Mouse (Mus musculus) lung, postnatal 14 days (tissue): Measurements from ENCODE around the gene Gm17018.

Experiments
- DNase-seq: peaks from one replicate; pipeline ENCODE4 v3.0.0; 2021

Gm17018 gene

DNA sequence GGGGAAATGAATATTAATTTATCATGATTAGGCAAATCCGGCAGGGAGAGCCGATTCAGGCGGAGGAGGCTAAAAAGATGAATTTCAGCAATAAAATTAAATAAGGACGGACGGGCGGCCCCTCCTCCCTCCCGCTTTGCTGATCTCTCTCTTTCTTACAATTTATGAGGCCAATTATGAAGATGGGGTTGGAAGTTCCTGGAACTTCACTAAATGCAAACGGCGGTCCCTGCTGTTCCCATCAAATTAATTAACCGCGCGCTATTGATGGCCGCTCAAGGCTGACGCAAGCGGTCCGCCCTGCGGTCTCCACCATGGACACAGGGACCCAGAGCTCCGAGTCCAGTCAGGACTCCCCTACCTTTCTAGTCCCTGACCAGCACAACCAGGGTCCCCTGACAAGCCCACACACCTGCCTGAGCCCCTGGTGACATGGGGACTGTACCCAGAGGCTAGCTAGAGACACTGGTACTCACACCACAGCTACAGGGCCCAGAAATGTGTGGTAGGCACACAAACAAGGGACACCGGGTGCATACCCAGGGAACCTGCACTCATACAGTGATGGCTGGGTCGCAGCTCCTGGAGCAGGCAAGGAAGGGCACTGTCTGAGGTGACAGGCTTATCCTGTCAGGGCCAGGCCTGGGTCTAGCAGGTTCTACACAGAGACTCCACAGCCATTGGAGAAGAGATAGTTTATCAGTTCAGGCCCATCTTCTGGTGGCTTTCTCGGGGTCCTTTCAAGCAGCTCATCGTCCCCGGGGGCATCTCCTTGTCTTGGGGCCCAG is 11.1 kb upstream of the Gm17018 start:
- no peak for DNase-seq

DNA sequence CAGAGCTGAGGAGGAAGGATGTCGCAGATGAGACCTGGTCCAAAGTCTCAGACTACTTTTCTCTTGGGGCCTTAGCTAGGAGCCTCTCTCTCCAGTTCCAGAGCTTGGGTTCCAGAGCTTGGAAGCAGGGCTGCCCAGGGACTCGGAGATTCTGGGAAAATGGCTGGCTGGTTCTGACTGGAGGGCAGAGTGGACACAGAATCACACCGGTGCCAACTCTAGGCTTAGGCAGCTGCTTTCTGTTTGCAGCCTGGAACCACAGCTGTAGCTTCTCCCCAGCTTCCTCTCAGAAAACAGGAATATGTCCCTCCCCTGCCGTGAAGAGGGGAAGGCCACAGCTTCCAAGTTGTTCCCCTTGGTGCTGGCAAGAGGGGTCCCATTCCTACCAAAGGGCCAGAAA is 10.5 kb upstream of the Gm17018 start:
- DNase-seq = no peak

DNA sequence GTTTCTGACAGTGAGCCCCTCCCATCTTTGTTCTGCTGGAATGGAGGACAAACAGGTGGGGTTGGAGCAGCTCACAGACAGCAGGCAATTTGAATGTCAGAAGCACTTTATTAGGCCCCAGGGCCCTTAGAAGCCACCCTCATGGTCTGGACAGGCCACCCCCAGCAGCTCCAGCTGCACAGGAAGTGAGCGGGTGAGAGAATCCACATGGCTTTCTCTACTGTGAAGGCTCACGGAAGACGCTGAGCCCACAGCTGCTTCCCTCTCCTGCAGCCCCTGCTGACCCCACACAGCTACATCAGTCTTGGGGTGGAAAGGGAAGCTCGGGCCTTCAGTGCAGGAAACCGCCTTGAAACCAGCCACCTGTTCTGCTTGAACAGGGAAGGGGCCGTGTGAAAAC is 8.2 kb upstream of the Gm17018 start:
- DNase-seq = no peak

- DNase-seq = no peak
Measured at GRCm38 (mm10) chr19:45554136-45554535, 6.3 kb upstream of the Gm17018 start.

DNA sequence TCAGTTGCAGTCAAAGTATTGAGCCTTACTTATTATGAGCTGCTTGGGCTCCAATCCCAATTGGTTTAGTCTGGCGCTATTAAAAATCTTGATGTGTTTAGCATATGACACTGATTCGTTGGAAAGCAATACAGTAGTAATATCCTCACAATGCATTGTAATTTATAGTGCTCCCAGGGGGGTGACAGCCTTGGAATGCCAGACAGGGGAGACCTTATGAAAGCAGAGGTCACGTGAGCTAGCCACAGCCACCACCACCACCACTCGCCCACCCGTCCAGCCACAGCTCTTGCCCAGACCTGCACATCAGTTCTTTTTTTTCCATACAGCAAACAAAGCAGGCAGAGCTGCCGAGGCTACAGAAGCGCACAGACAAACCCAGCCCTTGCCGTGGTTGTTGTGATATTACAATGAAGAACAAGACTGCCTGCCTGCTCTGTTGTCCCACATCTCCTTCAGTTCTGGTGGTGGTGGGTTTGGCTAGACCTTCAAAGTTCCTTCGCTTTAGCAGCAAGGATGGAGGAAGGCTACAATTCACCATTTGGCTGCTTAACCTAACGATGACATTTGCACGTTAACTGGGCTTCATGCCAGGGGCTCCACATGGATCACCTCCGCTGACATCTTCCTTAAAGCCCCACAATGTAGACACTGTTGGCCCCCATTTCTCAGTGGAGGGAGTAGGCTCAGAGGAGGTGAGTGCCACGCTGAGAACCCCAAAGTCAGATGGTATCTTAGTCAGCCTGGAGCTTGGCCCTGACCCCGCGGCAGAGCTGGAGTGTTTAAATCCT is 5.7 kb downstream of the Gm17018 start:
- no peak for DNase-seq

GRCm38 (mm10) chr19:45567367-45567766 is 7.0 kb downstream of the Gm17018 start:
- no peak for DNase-seq

GRCm38 (mm10) chr19:45573033-45573432 is 12.6 kb downstream of the Gm17018 start:
- DNase-seq = no peak

DNA sequence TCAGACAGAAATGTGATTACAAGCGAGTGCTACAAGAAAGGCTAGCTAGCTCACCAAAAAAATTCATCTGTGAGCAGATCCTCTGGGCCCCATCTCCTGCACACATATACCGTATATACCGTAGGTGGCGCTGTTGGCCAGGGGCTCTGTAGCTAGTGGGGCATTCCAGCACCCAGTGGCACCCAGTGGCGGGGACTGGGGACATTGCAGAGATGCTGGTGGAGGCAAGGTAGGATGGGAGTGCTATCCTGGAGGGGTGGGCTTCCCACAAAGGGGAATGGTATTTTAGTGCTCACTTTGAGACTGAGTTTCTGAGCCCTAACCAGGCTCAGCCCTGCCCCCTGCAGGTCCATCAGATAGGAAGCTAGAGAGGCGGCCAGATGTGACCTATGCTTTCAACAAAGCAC is 13.4 kb downstream of the Gm17018 start:
- peak; percentile 86 for DNase-seq

DNA sequence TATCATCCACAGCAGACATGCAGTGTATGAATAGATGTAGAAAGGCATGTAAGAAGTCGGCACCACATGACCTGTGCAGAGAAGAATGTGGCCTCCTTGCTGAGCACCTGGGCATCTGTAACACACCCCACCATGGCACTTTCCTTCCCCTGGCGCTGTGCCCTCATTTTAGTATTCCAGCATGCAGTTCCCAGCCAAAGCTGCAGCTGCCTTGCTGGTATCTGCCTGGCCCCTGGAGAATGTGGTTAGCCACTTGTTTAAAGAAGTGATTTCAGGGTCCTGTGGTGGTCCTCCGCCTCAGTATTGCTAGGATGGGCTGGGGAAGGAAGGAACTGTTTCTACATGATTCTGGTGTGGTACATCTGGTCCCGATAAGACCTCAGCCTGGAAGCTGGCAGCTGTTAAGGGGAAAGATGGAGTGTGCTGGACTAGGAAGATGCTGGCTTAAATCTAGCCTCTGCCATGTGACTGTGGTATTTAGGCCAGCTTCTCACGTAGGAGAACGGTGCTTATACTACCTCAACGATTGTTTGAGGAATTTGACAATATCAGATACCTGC is 14.0 kb downstream of the Gm17018 start:
- no peak for DNase-seq

DNA sequence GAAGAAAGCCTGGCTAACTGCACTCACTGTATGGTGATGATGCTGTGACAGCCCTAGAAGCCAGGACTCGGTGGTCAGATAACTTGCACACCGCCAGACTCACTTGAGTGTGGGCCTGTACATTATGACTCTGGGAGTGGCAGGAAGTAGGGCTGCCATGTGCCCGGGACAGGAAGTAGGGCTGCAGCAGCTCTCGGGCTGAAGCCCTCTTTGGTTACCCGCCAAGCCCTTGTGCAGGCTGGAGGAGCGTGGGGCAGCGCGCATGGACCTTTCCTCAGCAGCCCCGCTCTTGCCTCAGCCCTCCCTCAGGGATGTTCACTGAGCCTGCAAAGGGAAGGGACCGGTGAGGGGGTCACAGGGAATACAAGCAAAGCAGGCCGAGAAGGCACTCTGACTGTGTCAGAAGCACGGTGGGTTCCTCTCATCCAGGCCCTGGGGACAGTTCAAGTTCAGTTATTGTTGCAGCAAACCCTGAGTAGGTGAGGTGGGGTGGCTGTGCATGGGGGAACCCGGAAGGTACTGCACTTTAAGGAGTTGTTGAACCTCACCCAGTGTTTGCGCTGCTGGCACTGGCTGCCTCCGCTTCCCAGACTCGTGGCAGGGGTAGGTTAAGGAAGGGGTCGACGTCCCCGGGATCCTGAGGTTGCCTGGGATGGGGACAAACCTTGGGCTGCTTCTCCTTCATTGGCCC is 14.7 kb downstream of the Gm17018 start:
- peak; percentile 46 for DNase-seq

DNA sequence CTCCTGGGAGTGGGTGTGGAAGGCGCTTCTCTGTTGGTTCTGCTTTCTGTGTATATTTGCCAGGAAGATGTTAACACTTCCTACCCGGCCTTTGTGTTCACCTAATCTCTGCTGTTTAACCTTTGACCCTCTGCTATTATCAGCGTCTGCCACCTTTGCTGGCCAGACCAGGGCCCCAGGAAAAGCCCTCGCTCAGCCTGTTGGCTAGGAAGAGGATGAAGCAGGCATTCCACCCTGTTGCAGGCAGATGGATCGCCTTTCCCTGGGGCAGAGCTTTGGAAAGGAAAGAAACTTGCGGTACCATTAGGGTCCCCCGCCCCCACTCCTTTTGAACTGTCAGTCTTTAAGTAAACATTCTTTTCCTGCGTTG is 15.2 kb downstream of the Gm17018 start:
- DNase-seq = no peak

GRCm38 (mm10) chr19:45577141-45577750 is 16.8 kb downstream of the Gm17018 start:
- DNase-seq = no peak

DNA sequence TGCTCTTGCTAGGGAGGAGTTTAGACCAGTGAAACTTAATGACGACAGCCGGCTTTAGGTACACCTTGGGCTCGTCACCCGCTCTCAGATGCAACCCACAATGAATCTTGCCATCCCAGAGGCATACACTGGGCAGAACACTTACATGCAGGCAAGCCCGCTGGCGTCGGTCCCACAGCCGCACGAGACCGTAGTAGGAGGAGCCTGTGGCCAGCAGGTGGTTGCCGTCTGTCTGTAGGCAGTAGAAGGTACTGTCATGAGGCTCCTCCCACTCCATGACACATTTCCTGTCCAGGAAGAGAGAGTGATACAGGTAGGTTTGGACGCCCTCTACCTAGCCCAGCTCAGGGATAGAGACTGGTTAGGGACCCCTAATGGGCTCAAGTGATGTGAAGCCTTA is 18.6 kb downstream of the Gm17018 start:
- no peak for DNase-seq

GRCm38 (mm10) chr19:45579416-45579815 is 19.0 kb downstream of the Gm17018 start:
- DNase-seq = no peak

- no peak for DNase-seq
Measured at GRCm38 (mm10) chr19:45580235-45580634, 19.8 kb downstream of the Gm17018 start.

DNA sequence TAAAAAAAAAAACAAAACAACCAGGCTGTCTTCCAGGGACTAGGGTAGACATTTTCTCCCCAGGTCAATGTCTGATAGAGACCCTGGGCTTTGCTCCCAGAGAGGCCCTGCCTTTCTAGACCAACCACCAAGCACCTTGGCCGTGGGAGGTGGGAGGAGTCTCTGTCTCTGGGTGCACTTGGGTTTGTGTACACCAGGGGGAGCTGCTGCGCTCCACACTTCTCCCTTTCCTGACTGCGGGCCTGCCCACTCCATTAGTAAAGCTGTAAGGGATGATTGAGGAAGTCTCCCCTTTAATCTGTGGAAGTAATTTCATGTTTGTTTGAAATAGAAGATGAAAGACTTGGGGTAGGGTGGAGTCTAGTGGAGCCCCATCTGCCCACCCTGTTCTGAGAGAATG is 20.8 kb downstream of the Gm17018 start:
- peak; percentile 62 for DNase-seq

DNA sequence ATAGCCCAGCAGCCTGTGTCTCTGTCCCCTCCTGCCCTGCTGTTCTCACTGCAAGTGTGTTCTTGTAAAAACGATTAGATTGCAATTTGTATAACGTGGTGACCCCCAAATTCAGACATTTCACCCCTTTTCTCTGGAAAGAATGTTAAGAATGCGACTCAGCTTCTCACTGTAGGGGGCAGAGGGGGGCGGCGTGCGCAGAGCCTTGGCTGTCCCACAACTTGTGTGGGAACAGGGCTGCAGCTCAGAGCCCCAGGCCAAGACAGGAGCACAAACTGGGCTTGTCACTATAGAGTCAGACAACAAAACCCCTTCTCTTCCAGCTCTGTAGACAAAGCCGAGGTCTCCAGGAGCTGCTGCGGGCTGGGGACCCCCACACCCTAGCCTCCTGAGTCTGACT is 21.7 kb downstream of the Gm17018 start:
- DNase-seq = no peak

- no peak for DNase-seq
Measured at GRCm38 (mm10) chr19:45583136-45583535, 22.7 kb downstream of the Gm17018 start.

DNA sequence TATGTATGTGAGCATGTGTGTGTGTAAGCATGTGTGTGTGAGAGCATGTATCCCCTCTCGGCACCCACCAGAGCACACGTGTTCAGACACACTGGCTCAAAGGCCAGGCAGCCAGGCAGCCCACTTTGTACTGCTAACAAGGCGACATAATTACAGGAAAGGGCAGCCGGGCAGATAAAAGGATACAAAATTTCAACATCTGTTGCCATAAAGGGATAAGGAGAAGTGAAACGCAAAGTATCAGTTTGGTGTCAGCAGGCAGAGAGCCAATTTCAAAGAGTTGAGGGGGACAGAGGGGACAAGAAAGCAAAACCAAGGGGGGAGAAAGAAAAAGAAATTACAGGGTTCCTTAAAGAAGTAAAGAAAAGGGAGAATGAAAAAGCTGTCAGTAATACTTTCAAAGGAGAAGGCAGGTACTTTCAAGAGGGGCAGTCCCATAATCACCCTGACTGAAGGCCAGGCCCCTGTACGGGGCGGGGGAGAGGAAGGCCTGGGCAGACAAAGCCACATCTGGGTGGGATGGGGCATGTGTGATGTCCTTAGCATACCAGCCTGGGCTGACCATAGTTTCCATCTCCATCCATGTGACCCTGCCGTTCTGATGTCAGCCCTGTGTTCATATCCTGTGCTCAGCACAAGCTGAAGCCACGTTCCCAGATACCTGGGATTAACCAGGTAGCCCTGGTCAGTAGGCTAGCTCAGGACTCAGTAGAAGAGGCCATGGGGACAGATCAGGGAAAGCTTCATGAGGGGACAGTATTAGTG is 24.6 kb downstream of the Gm17018 start:
- no peak for DNase-seq

DNA sequence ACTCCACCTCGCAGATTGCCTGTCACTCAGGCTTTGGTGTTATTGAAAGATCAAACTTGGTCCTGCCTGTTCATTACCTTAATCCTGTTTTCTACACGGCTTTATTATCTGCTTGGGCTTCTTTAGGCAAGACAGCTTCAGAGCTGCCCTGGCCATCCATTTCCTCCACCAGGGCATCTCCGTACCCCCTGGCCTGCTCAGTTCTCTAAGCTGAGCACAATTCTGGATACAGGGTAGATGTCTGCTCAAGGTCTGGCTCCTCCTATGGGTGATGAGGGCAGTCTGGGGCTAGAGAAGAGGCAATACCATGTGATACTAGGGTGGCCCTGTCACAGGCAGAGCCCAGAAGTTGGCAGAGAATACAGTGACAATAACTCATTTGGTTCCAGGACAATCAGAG is 26.4 kb downstream of the Gm17018 start:
- DNase-seq = no peak

- no peak for DNase-seq
Measured at GRCm38 (mm10) chr19:45587509-45588292, 27.3 kb downstream of the Gm17018 start.
